Mouse (Mus musculus) lung, adult 2 months (tissue): ENCODE measurements around the gene Ppm1l.

Source experiments
- CTCF ChIP-seq: fragments of 200-500 bp; IDR thresholded peaks from 2 replicates; pipeline ENCODE4 v1.5.1; 2011; ENCODE audit warnings: mild to moderate bottlenecking, low read length, control low read depth; ENCODE audit not compliant: insufficient read depth
- POLR2A ChIP-seq: fragments of 200-500 bp; IDR thresholded peaks from 2 replicates; pipeline ENCODE4 v1.6.1; 2011; ENCODE audit warnings: low read depth, mild to moderate bottlenecking, control low read depth, low read length, borderline replicate concordance; ENCODE audit errors: extremely low read depth

DNA sequence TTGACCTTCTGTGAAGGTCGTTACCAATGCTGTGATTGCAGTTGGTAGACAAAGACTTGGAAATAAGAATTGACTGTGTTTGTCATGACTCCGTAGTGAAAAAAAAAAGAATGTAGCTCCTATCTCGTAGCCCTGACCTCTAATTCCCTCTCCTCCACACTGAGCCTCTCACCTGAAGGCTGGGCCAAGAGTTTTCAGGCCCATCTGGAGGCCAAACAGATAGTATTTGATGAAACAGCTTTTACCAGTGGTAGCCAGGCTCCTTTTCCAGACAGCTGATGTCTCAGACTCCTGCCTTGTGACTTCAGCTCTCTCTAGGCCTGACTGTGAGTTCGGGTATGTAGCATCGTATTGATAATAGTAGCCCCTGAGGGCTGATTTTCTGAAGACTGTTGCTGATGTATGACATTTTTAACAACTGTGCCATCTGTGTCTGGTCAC lies 45.7 kb downstream of the Ppm1l start:
- TF ChIP-seq CTCF (no peak), POLR2A (no peak)
